Comparison of ENCODE assay signal across 8 mouse cellular contexts in the genomic region with DNA sequence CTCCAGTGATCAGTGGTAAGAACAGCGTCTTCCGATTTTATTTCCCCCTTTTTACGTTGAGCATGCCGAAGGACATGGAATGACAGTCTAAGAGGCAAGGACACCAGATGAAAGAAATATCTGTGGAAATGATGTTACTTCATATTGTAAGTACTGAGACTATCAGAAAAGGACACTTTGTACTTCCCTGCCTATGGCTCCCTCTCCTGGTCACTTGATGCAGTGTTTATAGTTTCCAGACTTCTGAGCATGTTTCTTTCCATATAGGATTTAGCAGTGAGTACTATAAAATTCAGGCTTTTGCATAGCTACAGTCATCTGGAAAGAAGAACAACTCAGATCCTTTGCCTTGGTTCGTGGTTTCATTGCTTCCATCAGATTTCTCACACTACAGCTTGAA.
A peak's percentile ranks its signal among the peaks of the same experiment; 100 is the strongest.
DNase-seq lines count a peak whose midpoint lies in the region; ATAC-seq and TF ChIP-seq lines count a peak whose summit lies in the region.
"Not testable (repeated sequence)": the region's sequence is repeated elsewhere in the genome, so short reads cannot be mapped to it uniquely, and the experiment has no call there.

No protein-coding gene starts in this region.

- not testable (repeated sequence) for H3K36me3 ChIP-seq in forebrain, postnatal 0 days (ENCODE audit: insufficient read depth); intestine, postnatal 0 days (ENCODE audit: control insufficient read depth, insufficient read depth); limb, embryonic 11.5 days (ENCODE audit: control insufficient read depth, insufficient read depth, low read length)

- not testable (repeated sequence) for TF ChIP-seq POLR2A in brain, embryonic 14.5 days (IDR thresholded peaks at IDR 0.05; ENCODE audit: borderline replicate concordance, extremely low read depth, insufficient read depth, insufficient read length, poor library complexity, severe bottlenecking)

- not testable (repeated sequence) for H3K27ac ChIP-seq in forebrain, postnatal 0 days (ENCODE audit: low read depth, low read length); intestine, postnatal 0 days (ENCODE audit: low read depth, low read length); limb, embryonic 11.5 days (replicated peaks; ENCODE audit: low read depth, low read length)

- not testable (repeated sequence) for H3K9me3 ChIP-seq in forebrain, postnatal 0 days (ENCODE audit: low read length); intestine, postnatal 0 days (ENCODE audit: control insufficient read depth); limb, embryonic 11.5 days (ENCODE audit: control insufficient read depth, low read length)

- not testable (repeated sequence) for H3K9ac ChIP-seq in forebrain, postnatal 0 days; intestine, postnatal 0 days (ENCODE audit: low read depth, low read length); limb, embryonic 11.5 days (ENCODE audit: low read length)

- peak; percentile 33 to 36 for DNase-seq in B cell, adult 2 months
- DNase-seq in MEL-GATA-1-ER (ENCODE audit: extremely low read depth, low read depth): peak; percentile 11
- peak; percentile 6 for DNase-seq in brain, embryonic 14.5 days (ENCODE audit: low read depth)
- DNase-seq in forebrain, postnatal 0 days: peak; percentile 5
- peak; percentile 20 for DNase-seq in limb, embryonic 11.5 days (ENCODE audit: low spot score)
- peak; percentile 4 for DNase-seq in right cerebral cortex, postnatal 14 days

- H3K4me2 ChIP-seq in forebrain, postnatal 0 days (ENCODE audit: low read depth); intestine, postnatal 0 days (replicated peaks; ENCODE audit: low read depth); limb, embryonic 11.5 days (ENCODE audit: low read depth, severe bottlenecking): not testable (repeated sequence)

- H3K4me1 ChIP-seq in forebrain, postnatal 0 days (ENCODE audit: insufficient read depth); intestine, postnatal 0 days (replicated peaks; ENCODE audit: control insufficient read depth, insufficient read depth, low read length); limb, embryonic 11.5 days (ENCODE audit: control insufficient read depth, insufficient read depth, low read length): not testable (repeated sequence)

- 0 out of 2 replicates have a peak, but pooled peaks have one; percentile 4 for TF ChIP-seq CTCF in brain, embryonic 14.5 days (IDR thresholded peaks at IDR 0.05; ENCODE audit: borderline replicate concordance, extremely low read depth, insufficient read depth, insufficient read length)
- peak; percentile 34 for TF ChIP-seq CTCF in forebrain, postnatal 0 days (IDR thresholded peaks at IDR 0.05; ENCODE audit: low read depth)
- peak; percentile 49 for TF ChIP-seq CTCF in intestine, postnatal 0 days (IDR thresholded peaks at IDR 0.05; ENCODE audit: low read depth)

- H3K4me3 ChIP-seq in forebrain, postnatal 0 days (ENCODE audit: low read depth, low read length); intestine, postnatal 0 days (ENCODE audit: low read depth, low read length); limb, embryonic 11.5 days (ENCODE audit: low read depth, low read length): not testable (repeated sequence)

- H3K27me3 ChIP-seq in forebrain, postnatal 0 days (ENCODE audit: insufficient read depth, low read length); intestine, postnatal 0 days (replicated peaks; ENCODE audit: control insufficient read depth, insufficient read depth, low read length); limb, embryonic 11.5 days (ENCODE audit: control insufficient read depth, insufficient read depth, low read length): not testable (repeated sequence)

- WGBS in forebrain, postnatal 0 days: 74% methylated on average over 5 of the region's 5 CpGs
- 72% methylated on average over 5 of the region's 5 CpGs for WGBS in intestine, postnatal 0 days
- 67% methylated on average over 5 of the region's 5 CpGs for WGBS in limb, embryonic 11.5 days

- ATAC-seq in forebrain, postnatal 0 days; intestine, postnatal 0 days; limb, embryonic 11.5 days (ENCODE audit: insufficient number of reproducible peaks, low FRiP score, low TSS enrichment, low read depth): not testable (repeated sequence)
- peak; percentile 36; the same call in 1 of the 2 replicates for ATAC-seq in neutrophil, adult 5-6 weeks (ENCODE audit: extremely low read depth, insufficient number of reproducible peaks, low FRiP score, poor library complexity, severe bottlenecking)
